Mouse (Mus musculus) embryo, embryonic 10.5 days (tissue): ENCODE data around the gene Vps13c.

Source experiments
- DNase-seq: peaks from one replicate; pipeline ENCODE4 v3.0.0-alpha.2; 2015; ENCODE audit warnings: low spot score

Gene Vps13c

GRCm38 (mm10) chr9:67831359-67832045 is 8.7 kb upstream of the Vps13c start:
- peak; percentile 53 for DNase-seq

DNA sequence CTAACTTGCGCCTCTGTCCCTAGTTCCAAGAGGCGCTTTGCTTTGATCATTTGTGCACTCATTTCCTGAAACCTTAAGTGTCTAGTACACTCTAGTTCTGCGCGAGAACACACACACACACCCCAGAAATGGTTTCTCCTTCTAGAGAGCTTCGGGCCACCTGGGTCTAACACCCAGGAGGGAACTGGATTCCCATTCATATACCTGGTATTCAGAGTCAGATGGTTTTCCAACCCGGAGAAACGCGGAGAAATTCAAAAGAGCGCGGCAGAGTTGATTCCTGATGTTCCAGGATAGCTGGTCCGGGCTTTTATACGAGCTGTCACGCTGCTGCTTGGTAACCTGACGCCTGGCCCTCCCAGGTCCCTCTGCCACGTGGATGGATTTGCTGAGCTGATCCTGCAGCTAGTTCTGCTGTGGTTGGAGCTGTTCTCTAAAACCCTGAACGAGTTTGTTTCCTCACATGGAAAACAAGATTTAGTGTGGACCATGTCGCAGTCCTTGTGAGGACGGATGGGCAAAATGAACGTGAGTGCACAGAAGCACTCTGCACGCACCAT is 8.1 kb upstream of the Vps13c start, which contains the start of gene C2cd4a:
TSS of gene C2cd4a (minus strand) at position 285 of the 560 bp plus-strand sequence.
- peak; percentile 78 for DNase-seq

DNA sequence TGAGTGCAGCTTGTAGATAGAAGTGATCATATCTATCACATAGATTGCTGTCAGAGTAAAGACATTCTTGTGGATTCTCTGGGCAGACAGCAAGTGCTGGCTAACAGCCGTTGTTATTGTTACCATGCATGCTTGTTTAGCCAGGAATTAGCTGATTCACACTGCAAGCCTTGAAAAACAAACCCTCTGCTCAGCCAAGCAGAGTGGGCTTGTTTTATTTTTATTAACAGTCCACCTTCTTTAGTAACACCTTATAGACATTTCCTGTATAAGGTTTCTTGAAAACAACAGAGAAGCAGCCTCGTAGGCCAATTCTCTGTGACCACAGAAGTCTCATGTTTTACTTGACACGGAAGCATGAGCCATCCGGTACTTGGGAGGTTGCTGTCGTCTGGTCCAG is 5.7 kb upstream of the Vps13c start:
- DNase-seq, result no peak

DNA sequence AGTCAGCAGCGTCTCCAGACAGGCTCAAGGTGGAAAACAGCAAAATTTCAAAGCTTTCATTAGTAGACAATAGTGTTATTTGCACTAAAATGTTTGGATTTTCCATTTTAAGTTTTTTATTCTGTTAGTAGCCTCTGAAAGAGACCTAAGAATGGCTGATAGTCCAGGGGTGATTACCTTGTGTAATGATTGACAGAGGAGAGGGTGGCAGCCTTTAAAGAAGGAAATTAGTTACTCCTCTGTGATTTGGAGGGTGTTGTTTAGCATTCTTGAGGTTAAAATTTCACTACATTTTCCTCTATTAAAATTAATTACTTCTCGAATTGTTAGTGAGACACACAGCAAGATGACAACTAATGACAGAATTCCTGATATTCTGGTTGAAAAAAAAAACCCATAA is 2.9 kb upstream of the Vps13c start:
- DNase-seq, result no peak

DNA sequence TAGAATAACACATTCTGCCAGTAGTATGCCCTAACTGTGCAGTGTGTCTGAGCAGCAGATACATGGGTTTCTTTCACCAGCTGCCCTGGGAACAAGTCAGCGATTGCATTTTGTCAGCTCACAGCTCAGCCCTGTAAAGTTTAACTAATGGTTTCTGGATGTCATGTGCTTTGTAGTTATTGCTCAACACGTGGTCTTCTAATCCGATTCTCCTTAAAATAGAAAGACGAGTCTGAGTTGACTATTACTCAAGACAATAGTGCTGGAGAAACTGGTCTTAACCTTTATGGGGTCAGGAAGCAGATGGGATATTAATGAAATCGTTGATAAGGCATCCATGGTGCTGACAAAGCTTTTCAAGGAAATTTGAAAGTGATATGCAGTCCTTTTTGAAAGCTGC is 2.6 kb downstream of the Vps13c start:
- DNase-seq, result no peak

GRCm38 (mm10) chr9:67845012-67845411 is 4.8 kb downstream of the Vps13c start:
- DNase-seq, result no peak

DNA sequence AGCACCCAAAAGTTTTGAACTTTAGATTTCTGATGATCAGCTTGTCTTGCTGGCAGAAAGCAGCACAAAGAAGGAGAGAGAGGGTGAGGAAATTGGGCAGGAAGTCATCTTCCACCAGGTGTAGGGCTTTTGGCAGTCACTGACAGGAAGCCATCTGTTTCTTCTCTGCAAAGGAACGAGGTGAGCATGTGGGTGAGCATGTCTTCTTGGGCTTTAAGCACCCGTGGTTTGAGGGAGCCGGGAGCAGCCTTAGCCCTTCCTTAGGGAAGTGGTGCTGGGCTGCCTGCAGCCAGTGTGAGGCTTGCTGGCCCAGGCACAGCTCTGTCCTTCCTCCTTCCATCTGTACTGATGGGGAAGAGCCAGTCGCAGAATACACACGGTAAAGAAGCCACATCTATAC is 5.5 kb downstream of the Vps13c start:
- no peak for DNase-seq

DNA sequence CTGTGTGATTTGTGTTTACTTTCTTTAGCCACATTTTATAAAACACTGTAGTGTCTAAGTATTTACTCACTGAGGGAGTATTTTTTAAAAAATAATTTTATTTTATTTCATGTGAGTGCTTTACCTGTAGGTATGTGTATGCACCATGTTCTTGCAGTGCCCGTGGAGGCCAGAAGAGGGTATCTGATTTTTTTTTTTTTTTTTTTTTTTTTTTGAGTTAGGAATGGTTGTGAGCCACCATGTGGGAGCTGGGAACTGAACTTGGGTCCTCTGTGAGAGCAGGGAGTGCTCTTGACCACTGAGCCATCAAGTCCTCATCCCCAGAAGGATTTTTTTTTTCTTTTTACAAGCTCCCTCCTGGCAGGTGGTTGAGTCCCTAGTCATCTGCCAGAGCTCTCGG is 5.9 kb downstream of the Vps13c start:
- no peak for DNase-seq

GRCm38 (mm10) chr9:67847606-67848005 is 7.4 kb downstream of the Vps13c start:
- DNase-seq, result no peak

- no peak for DNase-seq
Observed at GRCm38 (mm10) chr9:67849397-67849796, 9.2 kb downstream of the Vps13c start.

- no peak for DNase-seq
Observed at GRCm38 (mm10) chr9:67849846-67850245, 9.7 kb downstream of the Vps13c start.

GRCm38 (mm10) chr9:67851150-67851549 is 11.0 kb downstream of the Vps13c start:
- peak; percentile 19 for DNase-seq

GRCm38 (mm10) chr9:67860273-67860672 is 20.1 kb downstream of the Vps13c start:
- DNase-seq, result no peak

DNA sequence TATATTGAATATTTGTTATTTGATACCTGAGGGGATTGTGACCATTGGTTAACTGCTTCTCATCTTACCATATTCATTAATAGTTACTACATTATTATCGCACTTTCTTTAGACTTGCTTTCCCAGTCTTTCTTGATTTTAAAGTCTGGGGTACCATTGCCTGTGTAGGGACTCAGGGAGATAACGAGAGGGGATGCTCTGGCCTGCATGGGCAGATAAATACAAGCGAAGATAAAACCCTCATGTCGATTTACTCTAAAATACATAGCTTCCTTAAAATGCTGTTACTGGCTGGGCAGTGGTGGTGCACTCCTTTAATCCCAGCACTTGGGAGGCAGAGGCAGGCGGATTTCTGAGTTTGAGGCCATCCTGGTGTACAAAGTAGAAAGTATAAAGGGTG is 23.1 kb downstream of the Vps13c start:
- no peak for DNase-seq

DNA sequence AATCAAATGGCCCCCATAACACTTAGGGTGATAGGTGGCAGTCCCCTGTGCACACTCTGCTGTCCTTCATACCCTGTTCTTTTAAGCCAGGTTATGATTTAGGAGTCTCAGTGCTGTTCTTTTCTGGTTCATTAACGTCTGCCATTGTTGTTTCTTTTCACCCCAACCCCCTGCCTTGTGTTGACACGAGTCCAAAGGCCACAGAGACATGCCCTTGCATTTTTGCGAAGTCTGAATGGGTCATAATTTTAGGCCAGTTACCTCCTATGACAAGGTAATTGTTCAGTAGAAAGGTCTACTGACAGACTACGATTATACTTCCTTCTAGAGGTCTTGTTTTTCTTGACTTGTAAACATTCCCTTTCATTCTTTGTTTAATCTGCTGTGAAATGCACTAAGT is 23.8 kb downstream of the Vps13c start:
- DNase-seq, result no peak

DNA sequence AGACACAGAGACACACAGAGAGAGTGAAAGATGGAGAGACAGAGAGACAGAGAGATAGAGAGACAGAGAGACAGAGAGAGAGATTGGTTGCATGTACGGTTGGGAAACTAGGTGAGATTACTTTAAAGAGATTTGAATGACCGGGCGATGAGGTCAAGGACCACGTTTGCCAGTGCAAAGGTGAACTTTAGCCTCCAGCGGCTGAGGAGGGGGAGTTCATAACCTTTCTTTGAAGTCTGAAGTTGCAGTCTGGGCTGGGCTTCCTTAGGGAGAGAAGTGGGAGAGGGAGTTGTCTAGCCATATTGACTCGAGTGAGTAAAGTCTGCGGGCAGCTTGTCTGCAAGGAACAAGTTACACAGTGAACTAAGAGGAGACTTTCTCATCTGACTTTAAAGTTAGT is 25.2 kb downstream of the Vps13c start:
- DNase-seq, result peak; percentile 37

- no peak for DNase-seq
Observed at GRCm38 (mm10) chr9:67867411-67867810, 27.2 kb downstream of the Vps13c start.

GRCm38 (mm10) chr9:67869691-67870450 is 29.7 kb downstream of the Vps13c start:
- DNase-seq, result no peak

DNA sequence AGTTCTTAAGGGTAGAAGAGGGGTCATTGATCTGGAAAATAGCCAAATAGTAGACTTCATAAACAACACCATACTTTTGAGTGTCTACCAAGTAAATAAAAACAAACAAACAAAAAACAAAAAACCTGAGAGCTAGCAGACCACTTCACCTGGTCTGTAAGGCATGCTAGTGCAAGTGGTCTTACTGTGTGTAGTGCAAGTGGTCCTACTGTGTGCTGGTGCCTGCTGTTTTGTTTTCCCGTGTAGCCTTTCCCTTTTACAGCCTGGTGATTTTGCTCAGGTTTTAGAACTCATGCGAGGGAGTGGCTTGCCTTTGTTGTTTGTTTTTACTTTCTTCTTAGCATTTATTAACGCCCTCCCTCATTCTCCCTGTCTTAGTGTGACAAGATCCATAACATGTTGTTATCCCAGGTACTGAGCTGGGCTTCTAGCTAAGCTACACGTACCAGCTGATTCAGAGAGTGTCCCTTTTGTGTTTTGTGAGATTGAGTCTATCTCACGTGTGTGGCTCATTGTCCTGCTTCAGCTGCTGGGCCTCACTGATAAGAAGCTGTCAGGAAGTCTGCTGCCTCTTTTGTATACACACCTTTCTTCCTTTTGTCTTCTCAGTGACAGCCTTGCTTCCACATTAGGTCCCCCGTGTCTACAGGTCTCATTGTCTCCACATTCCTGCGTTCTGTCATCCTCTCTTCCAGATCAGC is 34.5 kb downstream of the Vps13c start:
- no peak for DNase-seq

GRCm38 (mm10) chr9:67875337-67875736 is 35.1 kb downstream of the Vps13c start:
- DNase-seq, result peak; percentile 56

GRCm38 (mm10) chr9:67877081-67877718 is 37.0 kb downstream of the Vps13c start:
- no peak for DNase-seq

DNA sequence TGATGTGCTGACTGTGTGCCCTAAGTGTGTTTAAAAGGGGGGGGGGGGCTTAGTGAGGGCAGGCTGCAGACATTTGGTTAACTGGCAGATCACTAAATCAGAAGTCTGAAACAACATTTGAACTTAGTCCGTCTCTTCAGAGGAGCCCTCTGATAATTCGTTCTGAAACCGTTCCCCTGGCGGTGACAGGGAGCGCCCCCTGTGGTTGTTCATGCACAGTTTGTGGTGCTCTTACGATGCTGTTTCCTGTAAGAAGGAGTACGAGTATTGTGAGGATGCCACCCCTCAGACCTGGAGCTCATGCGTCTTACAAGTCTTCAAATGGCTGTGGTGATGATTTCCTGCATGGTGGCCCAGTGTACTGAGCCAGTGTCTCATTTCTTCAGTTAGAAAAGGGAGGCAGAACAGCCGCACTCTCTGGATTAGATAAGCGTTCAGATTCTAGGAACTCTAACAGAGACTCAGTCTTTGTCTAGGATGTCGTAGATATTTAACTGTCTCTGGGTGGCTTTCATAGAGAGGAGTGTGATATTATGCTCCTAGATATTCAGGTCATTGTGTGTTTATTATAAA is 38.1 kb downstream of the Vps13c start:
- no peak for DNase-seq
